Mouse (Mus musculus) MEL (cell line): ENCODE results near the gene Aldh1l2. TPM values are rescaled to one million over a fixed set of nuclear protein-coding genes. Genes with fewer than 3 reads are reported as not detected.

Experiments used
- DNase-seq: peaks from one replicate; pipeline ENCODE4 v3.0.0; 2011; ENCODE audit warnings: low read depth, low spot score
- H3K27ac ChIP-seq: 2 replicates; pipeline ENCODE4 v1.5.1; 2012; ENCODE audit warnings: low read depth, mild to moderate bottlenecking, control low read depth, low read length, moderate library complexity; ENCODE audit not compliant: control insufficient read depth
- H3K27me3 ChIP-seq, 2 experiments: fragments of 150-350 bp in 1 of 2; sonication (generic) in 1 of 2; 2 replicates each; pipeline ENCODE4 v1.6.1; 2012; ENCODE audit warnings: low read length in 2 of 2, mild to moderate bottlenecking in 2 of 2, improper control_type of control experiment in 1 of 2, moderate library complexity in 1 of 2; ENCODE audit not compliant: insufficient read depth in 2 of 2, control insufficient read depth in 1 of 2
- H3K36me3 ChIP-seq, 2 experiments: 2 replicates each; pipeline ENCODE4 v1.6.1; 2012 to 2014; ENCODE audit warnings: low read length in 2 of 2, improper control_type of control experiment in 1 of 2, inconsistent platforms in 1 of 2, mild to moderate bottlenecking in 1 of 2; ENCODE audit not compliant: insufficient read depth in 2 of 2, control insufficient read depth in 1 of 2
- H3K4me1 ChIP-seq, 2 experiments: fragments of 150-350 bp in 1 of 2; sonication (generic) in 1 of 2; 2 replicates each; pipeline ENCODE4 v1.6.1; 2012; ENCODE audit warnings: low read length in 2 of 2, improper control_type of control experiment in 1 of 2, mild to moderate bottlenecking in 1 of 2; ENCODE audit not compliant: insufficient read depth in 2 of 2, control insufficient read depth in 1 of 2
- H3K4me3 ChIP-seq, 2 experiments: fragments of 150-350 bp in 1 of 2; sonication (generic) in 1 of 2; 2 replicates each; pipeline ENCODE4 v1.5.1; 2012; ENCODE audit warnings: low read depth in 2 of 2, low read length in 2 of 2, mild to moderate bottlenecking in 2 of 2, moderate library complexity in 2 of 2, control low read depth in 1 of 2, improper control_type of control experiment in 1 of 2; ENCODE audit not compliant: control insufficient read depth in 1 of 2, insufficient read depth in 1 of 2
- H3K79me2 ChIP-seq: 2 replicates; pipeline ENCODE4 v1.6.1; 2012; ENCODE audit warnings: mild to moderate bottlenecking, low read length, moderate library complexity; ENCODE audit not compliant: control insufficient read depth, poor library complexity, insufficient read depth
- H3K9ac ChIP-seq: 2 replicates; pipeline ENCODE4 v1.6.1; 2012; ENCODE audit warnings: low read depth, mild to moderate bottlenecking, control low read depth, low read length, moderate library complexity; ENCODE audit not compliant: control insufficient read depth, poor library complexity, severe bottlenecking
- H3K9me3 ChIP-seq: fragments of 150-350 bp; sonication (generic); replicated peaks from 2 replicates; pipeline ENCODE4 v1.6.1; 2012; ENCODE audit warnings: mild to moderate bottlenecking, low read length, improper control_type of control experiment, moderate library complexity; ENCODE audit not compliant: insufficient read depth
- BHLHE40 ChIP-seq: IDR thresholded peaks from 2 replicates; pipeline ENCODE4 v1.6.1; 2012; ENCODE audit warnings: low read depth, mild to moderate bottlenecking, inconsistent platforms, low read length, improper control_type of control experiment, borderline replicate concordance
- EP300 ChIP-seq, 2 experiments: IDR thresholded peaks; 2 replicates each; pipeline ENCODE4 v1.6.1; 2011; ENCODE audit warnings: improper control_type of control experiment in 2 of 2, low read length in 2 of 2, low read depth in 1 of 2, mild to moderate bottlenecking in 1 of 2
- ETS1 ChIP-seq: IDR thresholded peaks from 2 replicates; pipeline ENCODE4 v1.6.1; 2012; ENCODE audit warnings: low read depth, mild to moderate bottlenecking, inconsistent platforms, low read length, improper control_type of control experiment, moderate library complexity
- GABPA ChIP-seq: IDR thresholded peaks from 2 replicates; pipeline ENCODE4 v1.6.1; 2012; ENCODE audit warnings: low read depth, mild to moderate bottlenecking, inconsistent platforms, low read length, improper control_type of control experiment, moderate library complexity
- GATA1 ChIP-seq: IDR thresholded peaks from 2 replicates; pipeline ENCODE4 v1.6.1; 2011; ENCODE audit warnings: low read depth, low read length, improper control_type of control experiment
- JUND ChIP-seq: IDR thresholded peaks from 2 replicates; pipeline ENCODE4 v1.6.1; 2011; ENCODE audit warnings: low read depth, mild to moderate bottlenecking, improper control_type of control experiment, low read length
- KAT2A ChIP-seq: conservative IDR thresholded peaks from 2 replicates; pipeline ENCODE4 v1.6.1; 2012; ENCODE audit warnings: low read depth, low read length, improper control_type of control experiment, inconsistent platforms
- MAX ChIP-seq: IDR thresholded peaks from 2 replicates; pipeline ENCODE4 v1.6.1; 2011; ENCODE audit warnings: low read length, improper control_type of control experiment
- MEF2A ChIP-seq: IDR thresholded peaks from 2 replicates; pipeline ENCODE4 v1.6.1; 2014; ENCODE audit warnings: low read depth, mild to moderate bottlenecking, inconsistent platforms, low read length, improper control_type of control experiment; ENCODE audit not compliant: poor library complexity, insufficient replicate concordance, severe bottlenecking; ENCODE audit errors: extremely low read depth
- MXI1 ChIP-seq: IDR thresholded peaks from 2 replicates; pipeline ENCODE4 v1.6.1; 2011; ENCODE audit warnings: mild to moderate bottlenecking, low read depth, low read length, improper control_type of control experiment
- MYC ChIP-seq: IDR thresholded peaks from 2 replicates; pipeline ENCODE4 v1.6.1; 2011; ENCODE audit warnings: low read depth, mild to moderate bottlenecking, low read length, improper control_type of control experiment, moderate library complexity
- NELFE ChIP-seq: IDR thresholded peaks from 2 replicates; pipeline ENCODE4 v1.6.1; 2011; ENCODE audit warnings: low read depth, low read length, improper control_type of control experiment
- NRF1 ChIP-seq: IDR thresholded peaks from 2 replicates; pipeline ENCODE4 v1.6.1; 2014; ENCODE audit warnings: low read depth, mild to moderate bottlenecking, inconsistent platforms, low read length, improper control_type of control experiment, moderate library complexity; ENCODE audit not compliant: poor library complexity, insufficient read depth, severe bottlenecking
- POLR2A ChIP-seq, 2 experiments: IDR thresholded peaks; 2 replicates each; pipeline ENCODE4 v1.6.1; 2011 to 2012; ENCODE audit warnings: low read length in 2 of 2, mild to moderate bottlenecking in 2 of 2, control low read depth in 1 of 2, improper control_type of control experiment in 1 of 2, low read depth in 1 of 2, moderate library complexity in 1 of 2; ENCODE audit not compliant: control insufficient read depth in 1 of 2, insufficient read depth in 1 of 2, poor library complexity in 1 of 2
- POLR2AphosphoS5 ChIP-seq: IDR thresholded peaks from 2 replicates; pipeline ENCODE4 v1.6.1; 2012; ENCODE audit warnings: low read depth, borderline replicate concordance, mild to moderate bottlenecking, inconsistent platforms, low read length, moderate library complexity, mixed read lengths
- RAD21 ChIP-seq: IDR thresholded peaks from 2 replicates; pipeline ENCODE4 v1.6.1; 2011; ENCODE audit warnings: mild to moderate bottlenecking, low read depth, low read length, improper control_type of control experiment
- RCOR1 ChIP-seq: IDR thresholded peaks from 2 replicates; pipeline ENCODE4 v1.6.1; 2012; ENCODE audit warnings: low read depth, mild to moderate bottlenecking, inconsistent platforms, low read length, improper control_type of control experiment
- SMC3 ChIP-seq: IDR thresholded peaks from 2 replicates; pipeline ENCODE4 v1.6.1; 2011; ENCODE audit warnings: low read depth, low read length, improper control_type of control experiment
- TAL1 ChIP-seq: IDR thresholded peaks from 2 replicates; pipeline ENCODE4 v1.6.1; 2012; ENCODE audit warnings: mild to moderate bottlenecking, inconsistent platforms, low read length, moderate library complexity, mixed read lengths
- TBP ChIP-seq: IDR thresholded peaks from 2 replicates; pipeline ENCODE4 v1.8.0; 2011; ENCODE audit warnings: low read depth, low read length, improper control_type of control experiment
- TCF12 ChIP-seq: IDR thresholded peaks from 2 replicates; pipeline ENCODE4 v1.6.1; 2014; ENCODE audit warnings: low read depth, mild to moderate bottlenecking, inconsistent platforms, low read length, improper control_type of control experiment, moderate library complexity
- UBTF ChIP-seq: IDR thresholded peaks from 2 replicates; pipeline ENCODE4 v1.6.1; 2012; ENCODE audit warnings: low read depth, mild to moderate bottlenecking, inconsistent platforms, low read length, improper control_type of control experiment, moderate library complexity, borderline replicate concordance; ENCODE audit not compliant: insufficient read depth
- USF1 ChIP-seq: IDR thresholded peaks from 2 replicates; pipeline ENCODE4 v1.6.1; 2014; ENCODE audit warnings: low read depth, mild to moderate bottlenecking, inconsistent platforms, low read length, improper control_type of control experiment, moderate library complexity
- USF2 ChIP-seq, 2 experiments: IDR thresholded peaks; 2 replicates each; pipeline ENCODE4 v1.6.1; 2011 to 2012; ENCODE audit warnings: improper control_type of control experiment in 2 of 2, low read length in 2 of 2, borderline replicate concordance in 1 of 2, inconsistent platforms in 1 of 2, low read depth in 1 of 2, mild to moderate bottlenecking in 1 of 2; ENCODE audit not compliant: insufficient read depth in 1 of 2
- ZC3H11A ChIP-seq: IDR thresholded peaks from 2 replicates; pipeline ENCODE4 v1.6.1; 2012; ENCODE audit warnings: low read depth, mild to moderate bottlenecking, inconsistent platforms, low read length, improper control_type of control experiment
- ZKSCAN1 ChIP-seq: IDR thresholded peaks from 2 replicates; pipeline ENCODE4 v1.6.1; 2012; ENCODE audit warnings: low read depth, mild to moderate bottlenecking, inconsistent platforms, low read length, improper control_type of control experiment, moderate library complexity
- ZMIZ1 ChIP-seq: IDR thresholded peaks from 2 replicates; pipeline ENCODE4 v1.6.1; 2012; ENCODE audit warnings: low read depth, mild to moderate bottlenecking, inconsistent platforms, low read length, improper control_type of control experiment, moderate library complexity
- ZNF384 ChIP-seq: IDR thresholded peaks from 2 replicates; pipeline ENCODE4 v1.6.1; 2012; ENCODE audit warnings: low read depth, mild to moderate bottlenecking, inconsistent platforms, low read length, improper control_type of control experiment
- polyA plus RNA-seq, 2 experiments: library from polyadenylated mRNA; stranded (reverse) in 1 of 2; unstranded in 1 of 2; fragments of >175 nt in 1 of 2; fragments of >200 nt in 1 of 2; gene quantifications; 2 replicates each; pipeline versions ENCODE4 v1.2.1 to v1.2.4; 2012; ENCODE audit warnings: low replicate concordance in 2 of 2, low read depth in 1 of 2; ENCODE audit not compliant: insufficient read length in 2 of 2, insufficient read depth in 1 of 2, missing spikeins in 1 of 2
- total RNA-seq: library from RNA; depleted of rRNA; stranded (reverse); fragments of 300-350 nt; gene quantifications from 2 replicates; pipeline ENCODE4 v1.2.3, GENCODE M21; 2012

The Aldh1l2 gene
- total and polyA plus RNA-seq, 3 experiments = 1.0 to 24.0 (median 6.7) TPM

DNA sequence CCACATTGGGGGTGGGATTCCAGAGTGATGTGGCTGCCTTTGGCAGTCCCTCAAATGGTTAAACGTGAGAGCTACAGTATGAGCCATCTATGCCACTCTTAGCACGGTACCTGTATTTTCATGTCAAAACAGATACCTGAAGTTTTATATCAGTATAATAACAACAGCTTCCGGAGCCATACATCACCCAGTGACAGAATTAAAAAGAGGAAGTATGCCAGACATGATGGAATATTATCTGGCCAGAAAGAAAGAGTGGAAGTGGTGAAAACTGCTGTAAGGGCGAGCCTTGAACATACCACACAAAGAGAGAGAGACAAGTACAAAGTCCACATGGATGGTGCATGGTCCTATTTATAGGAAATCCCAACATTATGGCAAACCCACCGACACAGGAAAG is 22.6 kb downstream of the Aldh1l2 start:
- H3K9ac ChIP-seq = no peak overlapping the region
- peak; percentile 73 for DNase-seq

GRCm38 (mm10) chr10:83508962-83509660 is 24.8 kb downstream of the Aldh1l2 start:
- no peaks in the 10 kb centered on the region for H3K9me3 ChIP-seq
- no peaks in the 10 kb centered on the region for H3K79me2 ChIP-seq
- H3K4me3 ChIP-seq = no peak overlapping the region
- H3K4me1 ChIP-seq = 0 out of 4 replicates have a peak, but pooled peaks cover 0 to 5% of the 10 kb centered on the region in 2 experiments
- H3K36me3 ChIP-seq = peaks cover 0 to 6% of the 10 kb centered on the region in 2 experiments; a peak in 2 of 4 replicates
- no peak overlapping the region for H3K27ac ChIP-seq
- no peak overlapping the region for H3K9ac ChIP-seq
- peak; percentile 43 for DNase-seq
- H3K27me3 ChIP-seq = no peaks in the 10 kb centered on the region
- TF ChIP-seq USF1 (no peak), ZNF384 (no peak), RAD21 (peak; percentile 61), JUND (no peak), UBTF (no peak), POLR2AphosphoS5 (no peak), ZC3H11A (peak; percentile 42), USF2 (IDR thresholded peaks at IDR 0.05; ENCODE audit: borderline replicate concordance in 1 of 2, insufficient read depth in 1 of 2, low read depth in 1 of 2, low read length in 2 of 2) (no peak), GATA1 (no peak), MYC (no peak), NRF1 (no peak), ZMIZ1 (no peak), MEF2A (no peak), EP300 (IDR thresholded peaks at IDR 0.05; ENCODE audit: low read depth in 1 of 2, low read length in 2 of 2) (no peak), ZKSCAN1 (no peak), TBP (no peak), NELFE (no peak), MAX (no peak), TAL1 (no peak), MXI1 (no peak), SMC3 (peak; percentile 44), BHLHE40 (no peak), POLR2A (IDR thresholded peaks at IDR 0.05; ENCODE audit: control insufficient read depth in 1 of 2, insufficient read depth in 1 of 2, low read depth in 1 of 2, low read length in 2 of 2, poor library complexity in 1 of 2) (no peak), KAT2A (no peak), GABPA (no peak)

More for the DNA sequence above, 22.6 kb downstream of the Aldh1l2 start:
- Histone ChIP-seq H3K9me3 (no peaks in the 10 kb centered on the region), H3K4me3 (no peak overlapping the region), H3K36me3 (peaks cover 0 to 6% of the 10 kb centered on the region in 2 experiments; a peak in 2 of 4 replicates), H3K79me2 (no peaks in the 10 kb centered on the region), H3K27me3 (no peaks in the 10 kb centered on the region), H3K4me1 (0 out of 4 replicates have a peak, but pooled peaks cover 0 to 5% of the 10 kb centered on the region in 2 experiments), H3K27ac (peak overlapping the region; percentile 30; the same call in 1 of the 2 replicates)
- TF ChIP-seq RCOR1 (0 out of 2 replicates have a peak, but pooled peaks have one; percentile 30), TAL1 (peak; percentile 35; the same call in 1 of the 2 replicates), RAD21 (no peak), ETS1 (peak; percentile 63; the same call in 1 of the 2 replicates), ZMIZ1 (no peak), TCF12 (peak; percentile 56; the same call in 1 of the 2 replicates), ZKSCAN1 (no peak), GATA1 (peak; percentile 70), JUND (no peak), ZNF384 (no peak), EP300 (IDR thresholded peaks at IDR 0.05; ENCODE audit: low read depth in 1 of 2, low read length in 2 of 2) (peak; percentile 66 to 72), BHLHE40 (no peak)
